Mouse (Mus musculus) gastrocnemius, postnatal 36 days (tissue): ENCODE results near the gene Atp6v0a4. TPM values are rescaled to one million over a fixed set of nuclear protein-coding genes. Genes with fewer than 3 reads are reported as not detected.

Experiments
- DNase-seq, 2 experiments: peaks; one replicate each; pipeline ENCODE4 v3.0.0; 2022
- intact Hi-C: fragments of 180-260 bp; cut with DNase I; formaldehyde crosslinking; loops from one replicate; pipeline ENCODE4 v1.15.1; 2025
- total RNA-seq, 2 experiments: library from RNA; stranded (reverse); gene quantifications; 2 replicates each; pipeline ENCODE4 v1.2.3; 2021

Gene Atp6v0a4
- total RNA-seq, 2 experiments from 2014 or later = 0.39 to 0.61 TPM

GRCm38 (mm10) chr6:38031924-38032540 lies 92.4 kb downstream of the Atp6v0a4 start:
- no peak for DNase-seq
- intact Hi-C loops = no loop called here

- no peak for DNase-seq
- intact Hi-C loops = no loop called here
Observed at GRCm38 (mm10) chr6:38028205-38028604, 96.2 kb downstream of the Atp6v0a4 start.

- DNase-seq = no peak
- intact Hi-C loops = no loop called here
Observed at GRCm38 (mm10) chr6:38027771-38028170, 96.6 kb downstream of the Atp6v0a4 start.

GRCm38 (mm10) chr6:38023284-38023683 lies 101.1 kb downstream of the Atp6v0a4 start:
- intact Hi-C loops = no loop called here

GRCm38 (mm10) chr6:38021406-38021805 lies 103.0 kb downstream of the Atp6v0a4 start:
- intact Hi-C loops = no loop called here
- no peak for DNase-seq

More at GRCm38 (mm10) chr6:38023284-38023683, 101.1 kb downstream of the Atp6v0a4 start:
- DNase-seq = no peak

- DNase-seq = no peak
- intact Hi-C loops = no loop called here
Observed at GRCm38 (mm10) chr6:38012829-38013228, 111.6 kb downstream of the Atp6v0a4 start.

- DNase-seq = peak in 1 of 2 experiments; percentile 22
- intact Hi-C loops = no loop called here
Observed at GRCm38 (mm10) chr6:38007459-38007858, 116.9 kb downstream of the Atp6v0a4 start.

Other genes with a start within 250 kb of the Atp6v0a4 start
- gene Svopl, start 77.6 kb downstream of the Atp6v0a4 start, total RNA-seq = under 1 TPM in 1 of 2 experiments, not detected in 1; 0.10 TPM
- not detected for gene Tmem213, start 15.3 kb downstream of the Atp6v0a4 start, total RNA-seq
- gene D630045J12Rik, start 129.4 kb upstream of the Atp6v0a4 start, total RNA-seq = under 1 TPM; 0.38 to 0.39 TPM
- gene Zc3hav1l, start 174.7 kb upstream of the Atp6v0a4 start, total RNA-seq = under 1 TPM; 0.49 to 0.59 TPM
- 1 to 10 TPM; 5.7 to 6.9 TPM for gene Zc3hav1, start 230.0 kb upstream of the Atp6v0a4 start, total RNA-seq